Mouse (Mus musculus) neural tube, embryonic 11.5 days (tissue): ENCODE measurements around the gene C1ra. TPM values are rescaled to one million over a fixed set of nuclear protein-coding genes. Genes with fewer than 3 reads are reported as not detected.

Source experiments
- polyA plus RNA-seq: library from polyadenylated mRNA; unstranded; fragments of >200 nt; fragmentation: Nextera tagmentation; extraction: Ambion mirVana; gene quantifications from 2 replicates; pipeline ENCODE4 v1.2.1, GENCODE M21; 2014

Gene C1ra
- polyA plus RNA-seq, 1 experiment from 2014 or later: 0.12 TPM

Other genes starting within 250 kb of the C1ra start
- gene Cd163, start 207.7 kb upstream of the C1ra start, polyA plus RNA-seq: not detected in 2 replicates
- 45.9 and 54.4 TPM in 2 replicates for gene Pex5, start 97.3 kb upstream of the C1ra start, polyA plus RNA-seq
- 17.2 TPM in 2 replicates for gene Clstn3, start 47.6 kb upstream of the C1ra start, polyA plus RNA-seq
- gene C1rl, start 19.3 kb upstream of the C1ra start, polyA plus RNA-seq: 0.12 and 0.17 TPM in 2 replicates
- gene C1s1, start 30.0 kb downstream of the C1ra start, polyA plus RNA-seq: 0.28 and 0.73 TPM in 2 replicates
- not detected in 2 replicates for gene C1rb, start 57.9 kb downstream of the C1ra start, polyA plus RNA-seq
- gene C1s2, start 123.7 kb downstream of the C1ra start, polyA plus RNA-seq: not detected in 2 replicates
- 37.3 and 42.2 TPM in 2 replicates for gene Lpcat3, start 150.6 kb downstream of the C1ra start, polyA plus RNA-seq
- gene Emg1, start 199.8 kb downstream of the C1ra start, polyA plus RNA-seq: 202 and 204 TPM in 2 replicates
- 362 and 370 TPM in 2 replicates for gene Phb2, start 199.9 kb downstream of the C1ra start, polyA plus RNA-seq
- 6.9 and 8.0 TPM in 2 replicates for gene Ptpn6, start 226.3 kb downstream of the C1ra start, polyA plus RNA-seq
- gene Grcc10, start 229.0 kb downstream of the C1ra start, polyA plus RNA-seq: 456 and 504 TPM in 2 replicates
- gene Gm45234, start 243.6 kb downstream of the C1ra start, polyA plus RNA-seq: not detected in 2 replicates
- 11.8 and 12.1 TPM in 2 replicates for gene Atn1, start 244.1 kb downstream of the C1ra start, polyA plus RNA-seq